Mouse (Mus musculus) kidney, postnatal 0 days (tissue): ENCODE data around the gene Shc2. TPM values are rescaled to one million over a fixed set of nuclear protein-coding genes. Genes with fewer than 3 reads are reported as not detected.

Experiments
- ATAC-seq: fragments of 200-750 bp; cut with Nextera tagmentation; replicated peaks from 2 replicates; pipeline ENCODE4 v1.8.0; 2017; ENCODE audit warnings: low read depth, moderate number of reproducible peaks, moderate TSS enrichment, moderate library complexity; ENCODE audit not compliant: low FRiP score
- DNase-seq: peaks from one replicate; pipeline ENCODE4 v3.0.0-alpha.2; 2016; ENCODE audit warnings: low spot score
- H3K27ac ChIP-seq: fragments of 300-500 bp; sonication (generic); 2 replicates; pipeline ENCODE4 v1.5.1; 2014; ENCODE audit warnings: mild to moderate bottlenecking
- H3K27me3 ChIP-seq: fragments of 300-500 bp; sonication (generic); 2 replicates; pipeline ENCODE4 v1.6.1; 2014; ENCODE audit warnings: low read length, mixed read lengths; ENCODE audit not compliant: insufficient read depth
- H3K36me3 ChIP-seq: fragments of 300-500 bp; sonication (generic); 2 replicates; pipeline ENCODE4 v1.6.1; 2014; ENCODE audit warnings: low read length, mixed read lengths; ENCODE audit not compliant: insufficient read depth
- H3K4me1 ChIP-seq: fragments of 300-500 bp; sonication (generic); replicated peaks from 2 replicates; pipeline ENCODE4 v1.6.1; 2014; ENCODE audit warnings: antibody characterized with exemption, low read length, mixed read lengths; ENCODE audit not compliant: insufficient read depth
- H3K4me2 ChIP-seq: fragments of 300-500 bp; sonication (generic); 2 replicates; pipeline ENCODE4 v1.6.1; 2014; ENCODE audit warnings: mild to moderate bottlenecking, low read length, moderate library complexity, mixed read lengths
- H3K4me3 ChIP-seq: fragments of 300-500 bp; sonication (generic); replicated peaks from 2 replicates; pipeline ENCODE4 v1.5.1; 2014; ENCODE audit warnings: low read depth, low read length
- H3K9ac ChIP-seq: fragments of 300-500 bp; sonication (generic); 2 replicates; pipeline ENCODE4 v1.6.1; 2014; ENCODE audit warnings: low read depth, low read length
- H3K9me3 ChIP-seq: fragments of 300-500 bp; sonication (generic); replicated peaks from 2 replicates; pipeline ENCODE4 v1.6.1; 2016; ENCODE audit warnings: low read length, inconsistent platforms, mixed read lengths
- CTCF ChIP-seq: IDR thresholded peaks from 2 replicates; pipeline ENCODE4 v1.5.1; 2016; ENCODE audit warnings: antibody characterized with exemption, low read depth, mild to moderate bottlenecking, moderate library complexity
- WGBS: fragments of 180-500 bp; shearing (Covaris S2); extraction: QIAGEN DNeasy Blood & Tissue Kit; methylation state at CpG from one replicate; pipeline ENCODE4 v1.1.7; 2014; 5-methylcytosine and 5-hydroxymethylcytosine counted together
- polyA plus RNA-seq: library from polyadenylated mRNA; unstranded; fragments of >200 nt; fragmentation: Nextera tagmentation; extraction: Ambion mirVana; gene quantifications from 2 replicates; pipeline ENCODE4 v1.2.1, GENCODE M21; 2015

Gene Shc2
- polyA plus RNA-seq, 1 experiment from 2014 or later, result 5.4 TPM

DNA sequence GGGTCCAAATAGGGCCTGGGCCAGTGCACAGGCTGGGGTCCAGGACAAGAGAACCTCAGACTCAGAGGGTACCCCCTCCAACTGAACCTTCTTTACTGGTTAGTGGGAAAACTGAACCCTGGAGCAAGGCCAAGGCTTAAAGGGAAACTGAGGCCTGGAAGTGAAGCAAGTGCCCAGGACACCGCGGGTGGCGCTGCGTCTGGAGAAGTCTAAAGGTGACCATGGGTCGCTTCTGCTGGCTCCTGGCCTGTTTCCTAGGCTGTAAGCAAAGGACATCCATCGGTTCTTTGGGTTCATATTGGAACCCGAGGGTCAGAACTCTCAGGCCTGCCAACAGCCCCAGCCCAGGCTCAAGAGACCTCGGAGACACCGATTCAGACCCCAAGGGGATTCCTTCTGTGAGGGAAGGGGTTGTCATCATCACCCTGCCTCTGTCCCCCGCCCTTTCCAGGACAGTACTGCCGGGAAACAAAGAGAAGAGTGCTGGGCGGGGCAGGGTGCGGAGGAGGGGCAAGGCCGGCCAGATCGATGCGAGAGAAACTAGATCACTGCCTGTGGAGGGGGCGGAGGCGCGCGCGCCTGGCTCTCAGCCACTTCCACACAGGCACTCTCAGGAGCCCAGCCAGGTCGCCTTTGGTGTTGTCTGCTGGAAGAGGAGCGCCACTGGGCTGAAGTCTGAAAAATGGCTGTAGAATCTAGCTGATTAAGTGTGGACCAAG, 927 bp upstream of the Shc2 start:
- Histone ChIP-seq H3K4me1 (peaks cover 12% of the 10 kb centered on the region), H3K4me3 (0 out of 2 replicates have a peak overlapping the region, but pooled peaks have one; percentile 14), H3K27ac (no peak overlapping the region), H3K9me3 (no peaks in the 10 kb centered on the region), H3K4me2 (peak overlapping the region; percentile 98), H3K27me3 (no peaks in the 10 kb centered on the region), H3K9ac (0 out of 2 replicates have a peak overlapping the region, but pooled peaks have one; percentile 8), H3K36me3 (no peaks in the 10 kb centered on the region)
- peak; percentile 68 for DNase-seq
- WGBS, result 6% methylated on average over 23 of the region's 23 CpGs
- no peak for ATAC-seq
- no peak for TF ChIP-seq CTCF

DNA sequence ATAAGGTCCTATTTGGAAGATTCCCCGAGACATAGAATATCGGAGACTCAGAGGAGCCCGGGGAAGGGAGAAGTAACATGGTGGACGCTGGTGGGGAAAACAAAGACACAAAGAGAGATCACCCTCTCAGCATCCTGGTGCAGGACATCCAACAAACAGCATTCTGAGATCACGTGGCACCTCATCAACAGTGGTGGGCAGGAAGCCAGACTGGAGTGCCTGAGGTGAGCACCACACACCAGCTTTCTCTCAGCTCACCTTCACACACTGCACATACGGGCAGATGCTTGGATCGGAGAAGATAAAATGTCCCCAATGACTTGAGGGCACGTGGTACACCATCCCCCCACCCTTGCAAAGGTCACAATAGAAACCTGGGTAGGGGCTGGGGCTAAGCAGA, 1.4 kb downstream of the Shc2 start:
- H3K27ac ChIP-seq, result no peak overlapping the region
- H3K4me3 ChIP-seq, result no peak overlapping the region
- H3K9ac ChIP-seq, result no peak overlapping the region
- no peaks in the 10 kb centered on the region for H3K9me3 ChIP-seq
- 88% methylated on average over 8 of the region's 8 CpGs for WGBS
- no peak for DNase-seq
- H3K4me1 ChIP-seq, result peaks cover 12% of the 10 kb centered on the region
- no peak for ATAC-seq
- H3K36me3 ChIP-seq, result no peaks in the 10 kb centered on the region
- no peak for TF ChIP-seq CTCF
- 0 out of 2 replicates have a peak overlapping the region, but pooled peaks have one; percentile 98 for H3K4me2 ChIP-seq
- H3K27me3 ChIP-seq, result no peaks in the 10 kb centered on the region

DNA sequence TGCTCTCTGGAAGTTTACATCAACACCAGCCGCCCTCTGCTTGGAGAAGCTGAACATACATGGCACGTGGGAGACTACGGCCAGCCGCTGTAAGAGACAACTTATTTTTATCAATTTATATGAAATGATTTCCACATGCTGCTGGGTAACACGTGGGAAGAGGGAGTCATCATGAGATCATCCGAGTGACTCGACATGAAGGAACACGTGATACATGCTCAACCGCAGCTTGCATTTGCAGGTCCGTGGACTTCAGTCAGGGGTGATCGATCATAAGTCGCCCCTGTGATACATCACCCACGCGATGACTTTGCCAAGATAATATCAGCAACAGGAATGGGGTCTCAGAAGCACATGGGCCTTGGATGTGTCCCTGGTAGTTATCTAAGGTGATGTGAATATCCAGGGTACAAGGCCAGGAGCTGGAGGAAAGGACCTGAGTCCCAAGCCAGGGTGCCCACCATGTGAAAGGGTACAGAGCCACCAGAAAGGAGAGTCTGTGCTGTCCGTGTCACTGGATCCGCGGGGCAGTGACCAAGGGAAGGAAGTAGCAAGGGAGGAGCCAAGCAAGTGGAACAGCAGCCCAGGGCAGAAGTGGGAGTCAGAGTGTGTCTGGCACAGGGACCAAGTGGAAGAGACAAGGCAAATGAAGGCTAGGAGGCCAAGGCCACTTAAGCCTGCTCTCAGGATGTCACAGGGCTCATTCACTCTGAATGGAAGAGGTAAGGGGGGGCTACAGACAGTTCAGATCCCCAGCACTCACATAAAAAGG, 4.5 kb downstream of the Shc2 start:
- H3K9me3 ChIP-seq, result no peaks in the 10 kb centered on the region

DNA sequence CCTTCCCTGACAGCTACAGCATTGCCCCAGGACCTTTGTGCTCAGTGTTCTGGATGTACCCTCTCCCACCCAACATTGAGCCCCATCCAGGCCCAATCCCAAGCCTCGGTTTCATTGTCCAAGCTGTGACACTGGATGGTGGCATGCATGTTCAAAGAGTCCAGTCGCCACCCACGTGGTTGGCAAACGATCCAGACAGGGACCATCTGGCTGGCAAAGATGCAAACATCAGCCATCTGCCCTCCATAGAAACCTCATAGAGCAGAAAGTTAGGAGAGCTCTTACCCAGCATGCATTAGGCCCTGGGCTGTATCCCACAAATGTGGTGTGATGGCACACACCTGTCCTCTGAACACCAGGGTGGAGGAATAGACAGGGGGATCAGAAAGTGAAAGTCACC, 6.3 kb downstream of the Shc2 start:
- Histone ChIP-seq H3K36me3 (no peaks in the 10 kb centered on the region), H3K4me1 (no peaks in the 10 kb centered on the region), H3K27ac (no peak overlapping the region), H3K27me3 (no peaks in the 10 kb centered on the region), H3K4me3 (no peak overlapping the region), H3K9ac (no peak overlapping the region), H3K4me2 (no peak overlapping the region), H3K9me3 (no peaks in the 10 kb centered on the region)
- no peak for ATAC-seq
- TF ChIP-seq CTCF, result no peak
- WGBS, result 73% methylated on average over 4 of the region's 4 CpGs
- DNase-seq, result no peak

More for the DNA sequence above, 4.5 kb downstream of the Shc2 start:
- H3K9ac ChIP-seq, result no peak overlapping the region
- H3K27ac ChIP-seq, result no peak overlapping the region; the same call in 1 of the 2 replicates
- H3K36me3 ChIP-seq, result no peaks in the 10 kb centered on the region
- H3K4me1 ChIP-seq, result peaks cover 4% of the 10 kb centered on the region; the same call in 1 of the 2 replicates
- no peak for TF ChIP-seq CTCF
- ATAC-seq (0 out of 2 replicates have a peak, but pooled peaks have one; percentile 33), DNase-seq (peak; percentile 42)
- WGBS, result 49% methylated on average over 17 of the region's 17 CpGs
- no peak overlapping the region for H3K4me3 ChIP-seq
- H3K27me3 ChIP-seq, result no peaks in the 10 kb centered on the region
- H3K4me2 ChIP-seq, result no peak overlapping the region

DNA sequence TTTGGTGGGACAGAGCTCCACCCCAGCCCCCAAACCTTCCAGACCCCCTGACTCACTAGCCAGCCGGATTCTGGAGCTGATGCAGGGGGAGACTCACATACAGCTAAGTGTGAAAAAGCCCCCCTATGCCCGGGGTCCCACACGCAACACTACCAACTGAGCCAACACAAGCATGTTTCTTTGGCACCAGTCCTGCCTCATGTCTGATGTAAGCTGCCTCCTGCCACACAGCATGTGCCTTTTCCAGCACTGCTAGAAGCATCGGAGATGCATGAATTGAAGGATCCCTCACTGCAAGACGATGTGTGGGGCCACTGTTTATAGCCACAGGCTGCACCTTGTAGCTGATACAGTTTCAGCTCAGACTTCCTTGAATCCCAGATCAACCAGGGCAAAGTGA, 9.3 kb downstream of the Shc2 start:
- Histone ChIP-seq H3K4me1 (no peaks in the 10 kb centered on the region), H3K27me3 (no peaks in the 10 kb centered on the region), H3K27ac (no peak overlapping the region), H3K4me3 (no peak overlapping the region), H3K4me2 (no peak overlapping the region), H3K9me3 (no peaks in the 10 kb centered on the region), H3K36me3 (no peaks in the 10 kb centered on the region), H3K9ac (no peak overlapping the region)
- WGBS, result 88% methylated on average over 5 of the region's 5 CpGs
- TF ChIP-seq CTCF, result no peak
- no peak for DNase-seq
- ATAC-seq, result no peak

DNA sequence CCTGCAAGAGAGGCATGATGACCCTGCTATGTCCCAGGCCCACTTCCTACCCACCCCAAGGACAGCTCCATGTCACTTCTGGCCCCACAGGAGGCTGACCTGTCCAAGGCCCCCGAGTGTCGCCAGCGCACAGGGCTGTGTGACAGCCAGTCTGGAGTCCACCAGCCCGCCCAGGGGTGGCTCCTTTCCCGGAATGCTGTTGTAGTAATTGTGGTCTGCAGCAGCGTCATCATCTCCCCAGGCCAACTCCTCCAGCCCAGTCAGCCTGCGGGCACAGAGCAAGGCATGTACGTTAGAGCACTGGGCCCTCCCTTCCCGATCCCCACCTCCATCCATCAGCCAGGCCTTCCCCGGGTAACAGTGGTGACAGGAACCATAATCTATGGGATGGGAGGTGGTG, 11.6 kb downstream of the Shc2 start:
- TF ChIP-seq CTCF, result no peak
- no peaks in the 10 kb centered on the region for H3K4me1 ChIP-seq
- DNase-seq (no peak), ATAC-seq (no peak)
- 77% methylated on average over 10 of the region's 10 CpGs for WGBS
- H3K36me3 ChIP-seq, result no peaks in the 10 kb centered on the region
- H3K27me3 ChIP-seq, result no peaks in the 10 kb centered on the region
- H3K4me3 ChIP-seq, result no peak overlapping the region
- no peak overlapping the region for H3K9ac ChIP-seq
- H3K27ac ChIP-seq, result no peak overlapping the region
- H3K4me2 ChIP-seq, result no peak overlapping the region
- no peaks in the 10 kb centered on the region for H3K9me3 ChIP-seq
